Mouse (Mus musculus): ENCODE measurements around the gene Lgals3.
"Not testable (repeated sequence)": the region's sequence is repeated elsewhere in the genome, so short reads cannot be mapped to it uniquely, and the experiment has no call there.

The Lgals3 gene

DNA sequence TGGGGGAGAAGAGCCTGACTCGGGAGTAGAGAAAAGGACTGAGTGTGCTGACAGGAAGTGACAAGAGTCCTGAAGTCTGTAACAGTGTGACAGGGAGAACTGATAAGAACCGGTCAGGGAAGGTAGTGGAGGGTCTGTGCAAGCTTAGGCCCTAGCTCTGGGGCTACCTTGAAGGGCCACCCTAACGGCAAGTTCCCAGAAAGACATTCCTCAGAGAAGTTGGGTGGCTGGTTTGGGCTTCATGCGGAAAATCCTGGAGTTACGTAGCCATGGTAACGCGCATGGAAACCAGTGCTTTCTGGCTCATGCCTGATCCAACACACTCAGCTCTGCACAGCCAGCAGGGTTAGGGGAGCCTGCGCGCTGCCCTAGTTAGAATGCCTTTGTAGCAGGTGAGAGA is at the start of gene Lgals3:
Lgals3 (plus strand) TSS at position 291 of the 400 bp plus-strand sequence.
- DNase-seq (ENCODE audit: low spot score in 2 of 2) = peak; percentile 31 to 43

DNA sequence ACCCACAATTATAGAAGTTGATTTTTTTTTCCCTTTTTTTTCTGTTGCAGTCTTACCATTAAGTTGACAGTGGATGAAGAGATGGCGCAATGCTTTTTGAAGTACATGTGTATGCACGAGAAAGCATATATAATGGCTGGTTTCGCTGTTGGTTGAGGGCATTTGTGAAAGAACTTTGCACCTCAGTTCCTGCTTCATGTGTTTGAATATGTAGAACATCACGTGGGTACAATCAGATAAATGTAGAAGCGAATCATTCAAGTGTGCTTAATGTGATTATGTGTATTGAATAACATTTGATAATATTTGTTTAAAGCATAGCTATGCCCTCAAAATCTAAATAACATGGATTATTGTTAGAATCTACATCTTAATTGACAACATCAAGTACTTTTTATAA is 48.2 kb upstream of the Lgals3 start:
- DNase-seq (ENCODE audit: low spot score in 2 of 2) = no peak

DNA sequence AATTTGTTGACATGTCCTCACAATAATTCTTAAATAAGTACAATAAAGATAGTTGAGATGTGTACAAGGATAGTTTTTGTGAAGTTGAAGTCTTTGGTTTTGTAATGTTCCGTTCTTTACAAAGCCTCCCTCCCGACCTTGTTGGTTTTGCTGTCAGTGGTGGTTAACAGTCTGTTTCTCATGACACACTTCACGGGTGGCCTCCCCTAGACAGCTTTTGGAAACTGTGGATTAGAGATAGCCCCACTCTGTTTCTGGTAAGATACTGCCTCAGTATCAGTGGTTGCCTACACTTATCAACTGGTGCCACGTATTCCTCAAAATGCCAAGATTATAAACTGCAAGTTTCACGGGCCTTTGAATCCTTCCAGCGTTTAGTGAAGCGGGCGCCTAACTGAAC is 46.0 kb upstream of the Lgals3 start:
- not testable (repeated sequence) for DNase-seq (ENCODE audit: low spot score in 2 of 2)

DNA sequence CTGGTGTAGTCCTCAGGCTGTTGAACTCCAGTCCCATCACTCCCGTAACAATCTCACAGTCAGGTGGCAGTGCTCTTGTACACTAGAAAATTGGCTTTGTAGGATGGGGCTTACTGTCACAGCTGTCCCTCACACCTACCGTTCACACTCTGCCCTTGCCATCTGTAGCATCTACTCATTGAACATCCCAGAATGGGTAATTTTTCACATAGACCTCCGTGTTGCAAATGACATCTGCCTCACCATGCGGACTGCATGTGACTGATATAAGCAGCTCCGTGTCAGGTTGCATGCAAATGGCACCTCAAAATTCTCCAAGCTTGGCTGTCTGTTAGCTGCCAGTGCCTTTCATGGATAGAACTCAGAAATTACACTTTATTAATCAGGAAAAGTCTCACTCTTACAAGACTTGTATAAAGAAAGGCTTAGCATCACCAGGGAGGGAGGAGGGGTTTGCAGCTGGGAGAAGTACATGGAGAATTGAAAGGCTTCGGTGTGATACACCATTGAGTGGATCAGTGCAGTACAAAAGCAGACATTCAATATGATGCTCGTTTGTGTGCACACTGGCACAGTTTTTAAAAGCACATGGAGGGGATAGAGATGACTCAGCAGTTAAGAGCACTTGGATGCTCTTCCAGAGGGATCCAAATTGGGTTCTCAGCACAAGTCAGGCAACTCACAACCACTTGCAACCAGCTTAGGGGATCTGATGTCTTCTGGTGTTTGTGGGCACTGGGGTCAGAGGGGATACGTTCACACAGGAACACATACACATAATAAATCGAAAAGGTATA is 41.4 kb upstream of the Lgals3 start:
- no peak for DNase-seq (ENCODE audit: low spot score in 2 of 2)

DNA sequence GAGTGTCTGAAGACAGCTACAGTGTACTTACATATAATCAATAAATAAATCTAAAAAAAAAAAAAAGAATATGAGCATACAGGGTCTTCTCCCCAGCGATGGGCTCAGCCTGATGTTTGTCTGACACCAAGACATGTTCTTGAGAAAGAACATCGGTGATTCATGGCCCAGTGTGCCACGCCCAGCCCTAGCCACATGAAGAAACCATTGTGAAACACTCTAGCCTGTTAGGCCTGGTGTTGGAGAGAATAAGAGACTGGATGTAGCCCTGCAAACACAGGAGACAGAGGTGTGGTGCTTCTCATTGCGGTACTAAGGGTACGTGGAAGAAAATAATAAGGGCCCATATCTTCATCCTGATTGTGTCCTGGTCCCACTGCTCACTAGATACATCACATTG is 40.2 kb upstream of the Lgals3 start:
- peak in 1 of 2 experiments; percentile 22 for DNase-seq (ENCODE audit: low spot score in 2 of 2)

DNA sequence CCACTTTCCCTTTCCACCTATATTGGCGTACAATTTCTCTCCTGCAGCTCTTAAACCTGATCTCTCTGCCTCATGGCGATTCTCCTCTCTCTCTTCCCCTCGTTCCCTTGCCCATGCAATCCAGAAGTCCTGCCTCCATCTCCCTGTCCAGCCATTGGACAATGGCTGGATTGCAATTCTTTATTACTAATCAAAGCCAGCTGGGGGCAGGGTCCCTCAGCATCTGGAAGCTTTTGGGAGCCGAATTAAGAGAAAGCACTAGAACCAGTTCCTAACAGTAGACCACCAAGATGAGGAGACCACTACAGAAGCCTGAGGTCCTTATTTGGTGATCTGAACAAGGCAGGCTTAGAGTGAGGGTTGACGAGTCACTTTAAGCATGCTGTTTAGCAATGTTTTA is 35.6 kb upstream of the Lgals3 start:
- DNase-seq (ENCODE audit: low spot score in 2 of 2) = no peak

DNA sequence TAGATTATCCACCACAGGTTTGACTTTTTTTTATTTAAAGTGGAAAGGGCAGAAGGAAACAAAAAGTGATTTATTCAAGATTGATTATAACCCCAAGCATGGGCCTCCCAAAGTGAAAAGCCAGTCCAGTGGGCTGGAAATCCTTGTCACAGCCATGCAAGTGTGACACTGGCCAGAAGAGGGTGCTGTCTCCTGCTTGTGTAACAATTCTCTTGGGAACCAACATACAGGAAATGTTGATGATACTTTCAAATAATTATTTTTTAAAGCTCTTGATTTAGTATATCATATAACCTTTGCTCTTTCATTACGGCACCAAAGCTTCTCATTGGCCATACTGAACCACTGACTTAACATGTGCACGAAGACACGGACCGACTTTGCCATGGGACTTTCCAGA is 32.7 kb upstream of the Lgals3 start:
- peak; percentile 68 to 69 for DNase-seq (ENCODE audit: low spot score in 2 of 2)

DNA sequence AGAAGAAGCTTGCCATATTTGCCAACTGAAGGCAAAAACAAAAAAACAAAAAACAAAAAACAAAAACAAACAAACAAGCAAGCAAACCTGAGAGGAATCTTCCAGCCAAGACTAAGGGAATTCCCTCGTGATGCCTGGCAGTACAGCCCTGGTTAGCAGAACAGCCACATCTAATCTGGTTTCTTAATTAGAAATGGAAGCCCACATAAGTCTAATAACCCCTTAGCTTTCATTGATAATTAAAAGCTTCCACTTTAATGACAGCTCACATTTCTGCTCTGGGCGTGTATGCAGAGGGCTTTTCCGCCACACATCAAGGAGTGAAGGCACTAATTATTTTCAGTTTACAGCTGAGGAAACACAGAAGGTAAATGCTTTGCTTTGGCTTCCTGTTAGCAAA is 32.3 kb upstream of the Lgals3 start:
- DNase-seq (ENCODE audit: low spot score in 2 of 2) = no peak

DNA sequence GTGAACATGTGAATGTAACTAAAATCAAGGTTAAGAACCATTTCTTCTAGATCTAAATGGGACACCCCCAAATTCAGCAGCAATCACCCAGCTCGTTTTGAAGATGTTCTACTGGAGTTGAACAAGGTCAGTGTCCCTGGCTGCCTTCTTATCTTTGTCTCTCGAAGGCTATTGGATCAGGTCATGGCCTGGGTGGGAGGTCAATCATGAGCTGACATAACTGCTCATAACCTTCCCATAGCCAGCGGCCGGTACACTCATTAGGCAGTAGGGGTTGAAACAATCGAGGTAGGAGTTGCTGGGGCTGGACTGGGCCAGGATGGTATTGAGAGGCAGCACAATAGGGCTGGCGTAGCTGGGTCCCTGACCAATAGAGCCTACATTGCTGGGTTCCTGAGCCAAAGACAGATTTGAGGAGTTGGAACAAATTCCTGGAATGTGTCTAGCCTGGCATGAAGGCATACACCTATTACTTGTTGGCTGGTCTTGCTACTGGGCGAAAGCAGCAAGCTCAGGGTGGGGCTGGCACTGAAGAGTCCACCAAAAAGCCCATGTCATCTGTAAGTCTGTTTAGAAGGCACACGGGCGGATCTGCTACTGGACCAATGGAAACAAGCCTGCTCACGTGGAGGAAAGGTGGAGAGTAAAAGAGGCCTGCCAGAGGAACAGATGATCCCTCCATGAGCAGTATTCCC is 27.2 kb upstream of the Lgals3 start:
- no peak for DNase-seq (ENCODE audit: low spot score in 2 of 2)

DNA sequence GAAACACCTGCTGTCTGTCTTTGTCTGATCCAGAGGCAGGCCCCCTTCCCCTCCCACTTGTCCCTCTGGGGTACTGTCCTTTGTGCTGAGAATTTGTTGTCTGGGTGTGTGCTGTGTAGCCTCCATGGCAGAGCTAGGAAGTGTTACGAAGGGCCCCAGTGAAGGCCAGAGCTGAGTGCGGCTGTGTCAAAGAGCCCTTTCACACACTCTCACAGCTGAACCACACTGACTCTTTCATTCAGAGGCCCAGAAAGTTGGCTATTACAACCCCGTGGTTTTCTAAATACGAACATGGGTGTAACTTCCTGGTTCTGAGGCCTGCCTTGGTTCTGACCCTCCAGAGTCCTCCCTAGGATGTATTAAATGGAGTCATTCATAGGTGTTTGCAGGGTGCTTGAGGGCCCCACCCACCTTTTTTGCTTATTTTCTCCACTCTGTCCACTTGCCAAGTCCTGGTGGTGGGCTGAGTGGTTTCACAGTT is 25.7 kb upstream of the Lgals3 start:
- DNase-seq (ENCODE audit: low spot score in 2 of 2) = no peak

DNA sequence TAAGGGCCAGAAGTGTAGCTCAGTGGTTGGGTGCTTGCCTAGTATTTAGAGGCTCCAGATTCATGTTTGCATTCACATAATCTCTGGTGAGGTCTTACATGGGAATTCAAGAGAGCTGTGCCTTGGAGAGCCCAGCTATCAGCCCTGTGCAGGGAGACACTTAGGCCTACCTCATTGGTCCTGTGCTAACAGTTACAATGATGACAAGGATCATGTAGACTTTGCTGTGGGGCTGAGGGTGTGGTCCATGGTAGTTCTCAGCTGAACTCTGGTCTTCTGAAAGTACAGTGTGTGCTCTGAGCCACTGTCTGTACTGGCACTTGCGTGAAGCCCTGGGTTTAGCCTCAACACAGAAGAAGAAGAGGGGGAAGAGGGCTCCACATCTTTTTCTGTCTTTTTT is 20.8 kb upstream of the Lgals3 start:
- DNase-seq (ENCODE audit: low spot score in 2 of 2) = no peak

DNA sequence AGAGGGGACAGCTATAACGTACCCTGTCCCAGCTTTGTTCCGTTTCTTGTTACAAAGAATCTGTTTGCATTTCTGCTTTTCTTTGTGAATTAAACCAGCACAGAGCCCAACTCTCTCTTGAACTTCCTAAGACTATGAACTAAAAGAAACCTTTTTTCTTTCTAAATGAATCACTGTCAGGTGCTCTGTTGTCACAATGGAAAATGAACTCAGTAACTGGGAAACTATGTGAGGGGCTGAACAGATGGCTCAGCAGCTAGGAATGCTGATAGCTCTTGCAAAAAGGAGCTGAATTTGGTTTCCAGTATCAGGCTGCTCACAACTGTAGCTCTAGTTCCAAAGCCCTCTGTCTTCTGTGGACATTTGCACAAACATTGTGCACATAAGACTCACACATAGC is 16.6 kb upstream of the Lgals3 start:
- DNase-seq (ENCODE audit: low spot score in 2 of 2) = no peak

DNA sequence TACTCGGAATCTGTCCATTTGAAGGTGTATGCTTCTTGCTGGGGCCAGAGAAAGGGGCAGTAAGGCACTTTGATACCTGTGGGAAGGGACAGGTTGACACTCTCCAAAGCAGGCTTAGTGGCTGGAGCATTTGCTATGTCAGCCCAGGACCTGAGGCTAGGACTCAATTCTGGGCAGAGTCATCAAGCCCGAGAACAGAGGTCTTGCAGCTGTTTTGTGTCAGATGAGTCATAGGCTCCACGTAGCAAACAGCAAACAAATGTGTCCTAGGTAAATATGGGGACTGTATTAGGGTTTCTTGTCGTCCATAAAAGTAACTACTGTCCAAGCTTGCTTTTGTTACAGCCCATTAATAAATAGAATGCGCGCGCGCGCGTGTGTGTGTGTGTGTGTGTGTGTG is 15.3 kb upstream of the Lgals3 start:
- DNase-seq (ENCODE audit: low spot score in 2 of 2) = no peak

DNA sequence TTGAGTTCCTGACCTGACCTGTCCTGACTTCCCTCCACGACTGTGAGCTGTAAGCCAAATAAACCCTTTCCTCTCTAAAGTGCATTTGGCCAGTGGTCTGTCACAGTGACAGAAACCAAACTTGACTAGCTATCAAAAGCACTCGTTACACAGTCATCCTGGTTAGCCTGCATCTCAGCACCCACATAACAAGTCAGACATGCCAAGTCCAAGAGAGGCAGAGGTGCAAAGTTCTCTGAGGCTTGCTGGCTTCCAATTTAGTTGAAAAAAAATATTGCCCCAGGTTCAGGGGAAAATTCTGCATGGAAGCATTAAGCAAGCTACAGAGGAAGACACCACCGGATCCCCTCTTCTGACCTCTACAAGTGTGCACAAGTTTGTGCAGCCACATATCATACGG is 14.3 kb upstream of the Lgals3 start:
- no peak for DNase-seq (ENCODE audit: low spot score in 2 of 2)

DNA sequence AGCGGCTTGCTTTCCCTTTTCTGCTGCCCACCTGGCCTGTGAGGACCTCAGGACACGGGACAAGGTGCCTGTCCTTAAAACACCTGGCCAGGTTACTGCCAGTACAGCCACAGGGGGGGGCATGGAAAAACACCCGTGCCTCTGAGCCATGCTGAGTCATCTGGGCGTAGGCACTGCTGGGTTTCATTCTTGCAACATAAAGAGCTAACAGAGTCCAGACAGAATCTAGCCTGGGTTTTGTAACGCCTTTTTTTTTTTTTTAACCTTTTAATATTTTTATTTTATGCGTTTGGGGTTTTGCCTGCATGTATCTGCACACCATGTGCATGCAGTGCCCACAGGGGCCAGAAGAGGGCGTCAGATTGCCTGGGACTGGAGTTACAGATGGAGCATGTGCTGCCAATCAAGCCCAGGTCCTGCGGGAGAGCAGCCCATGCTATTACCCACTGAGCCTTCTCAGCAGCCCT is 13.4 kb upstream of the Lgals3 start:
- DNase-seq (ENCODE audit: low spot score in 2 of 2) = peak; percentile 53 to 82

DNA sequence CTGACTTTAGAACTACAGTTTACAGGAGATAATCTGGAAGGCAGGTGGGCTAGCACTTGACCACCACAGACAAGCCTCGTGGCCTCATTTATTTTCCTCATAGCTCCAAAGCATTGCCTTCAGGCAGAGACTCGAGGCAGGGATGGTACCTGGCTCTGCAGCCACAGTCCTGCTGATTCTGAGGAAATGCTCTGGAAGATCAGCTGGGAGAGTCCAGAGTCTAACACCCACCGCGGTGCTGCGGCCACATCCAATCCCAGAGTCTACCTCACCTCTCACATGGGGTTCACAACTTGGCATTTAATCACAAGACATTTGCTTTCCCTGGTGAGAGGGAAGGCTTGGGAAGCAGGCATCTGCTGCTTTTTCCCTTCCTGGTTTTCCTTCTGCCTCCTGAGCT is 12.6 kb upstream of the Lgals3 start:
- DNase-seq (ENCODE audit: low spot score in 2 of 2) = no peak

DNA sequence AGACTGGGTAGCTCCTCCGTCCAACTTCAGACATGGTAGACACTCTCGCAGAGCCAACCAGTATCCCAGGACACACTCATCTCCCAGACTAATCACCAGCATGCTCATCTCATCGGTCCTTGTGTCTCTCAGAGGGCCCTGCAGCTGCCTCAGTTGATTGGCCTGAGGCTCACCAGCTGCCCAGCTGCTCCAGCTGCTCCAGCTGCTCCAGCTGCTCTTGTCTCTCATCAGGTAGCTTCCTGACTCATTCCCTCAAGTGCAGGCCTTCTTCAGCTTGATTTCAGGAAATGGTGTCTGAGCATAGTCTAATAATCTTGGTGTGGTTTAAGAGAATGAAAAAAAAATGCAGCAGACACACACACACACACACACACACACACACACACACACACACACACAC is 10.9 kb upstream of the Lgals3 start:
- no peak for DNase-seq (ENCODE audit: low spot score in 2 of 2)

DNA sequence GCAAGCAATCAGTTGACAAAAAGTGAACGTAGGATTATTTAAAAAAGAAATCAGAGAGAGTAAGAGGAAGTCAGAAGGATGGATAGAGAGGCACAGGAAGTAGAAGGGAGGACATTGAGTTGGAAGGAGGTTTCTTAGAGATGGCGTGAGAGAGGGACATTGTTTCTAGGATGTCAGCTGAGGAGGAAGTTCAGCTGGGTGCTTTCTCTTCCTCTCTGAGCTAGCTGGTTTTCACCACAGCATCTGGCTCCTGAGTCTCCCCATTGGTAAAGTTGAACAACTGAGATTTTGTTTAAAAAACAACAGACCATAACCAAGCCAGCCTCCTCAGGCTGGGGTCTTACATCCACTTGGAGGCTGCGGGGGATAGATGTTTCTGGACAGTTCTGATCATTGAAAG is 7.9 kb upstream of the Lgals3 start:
- no peak for DNase-seq (ENCODE audit: low spot score in 2 of 2)

DNA sequence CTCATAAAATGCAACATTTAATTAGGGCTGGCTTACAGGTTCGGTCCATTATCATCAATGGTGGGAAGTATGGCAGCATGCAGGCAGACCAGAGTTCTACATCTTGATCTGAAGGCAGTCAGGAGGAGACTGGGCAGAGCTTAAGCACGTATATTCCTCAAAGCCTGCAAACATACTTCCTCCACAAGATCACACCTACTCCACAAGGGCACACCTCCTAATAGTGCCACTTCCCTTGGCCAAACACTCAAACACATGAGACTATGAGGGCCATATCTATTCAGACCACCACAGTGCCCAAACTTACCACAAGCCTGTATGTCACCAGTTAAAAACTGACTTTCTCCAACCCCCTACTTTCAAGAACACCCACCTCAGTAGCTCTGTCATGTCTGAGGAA is 6.1 kb upstream of the Lgals3 start:
- no peak for DNase-seq (ENCODE audit: low spot score in 2 of 2)

DNA sequence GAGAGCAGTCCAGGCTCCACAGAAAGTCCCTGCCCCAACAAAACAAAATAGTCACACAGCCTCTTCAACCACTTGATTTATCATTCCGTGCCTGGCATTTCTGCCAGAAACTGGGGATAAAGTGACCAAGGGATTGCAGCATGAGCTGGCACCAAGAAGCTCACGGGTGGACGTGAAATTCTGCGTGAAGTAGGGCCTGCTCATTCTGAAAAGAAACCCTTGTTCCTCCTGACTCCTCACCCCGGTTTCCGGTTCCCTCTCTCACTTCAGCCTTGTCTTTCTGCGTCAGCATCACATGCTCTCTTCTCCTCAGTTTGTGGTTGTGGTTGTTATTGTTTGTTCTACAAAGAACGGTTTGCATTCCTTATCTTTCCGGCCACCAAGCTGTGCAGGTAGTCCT is 5.7 kb upstream of the Lgals3 start:
- DNase-seq (ENCODE audit: low spot score in 2 of 2) = no peak

DNA sequence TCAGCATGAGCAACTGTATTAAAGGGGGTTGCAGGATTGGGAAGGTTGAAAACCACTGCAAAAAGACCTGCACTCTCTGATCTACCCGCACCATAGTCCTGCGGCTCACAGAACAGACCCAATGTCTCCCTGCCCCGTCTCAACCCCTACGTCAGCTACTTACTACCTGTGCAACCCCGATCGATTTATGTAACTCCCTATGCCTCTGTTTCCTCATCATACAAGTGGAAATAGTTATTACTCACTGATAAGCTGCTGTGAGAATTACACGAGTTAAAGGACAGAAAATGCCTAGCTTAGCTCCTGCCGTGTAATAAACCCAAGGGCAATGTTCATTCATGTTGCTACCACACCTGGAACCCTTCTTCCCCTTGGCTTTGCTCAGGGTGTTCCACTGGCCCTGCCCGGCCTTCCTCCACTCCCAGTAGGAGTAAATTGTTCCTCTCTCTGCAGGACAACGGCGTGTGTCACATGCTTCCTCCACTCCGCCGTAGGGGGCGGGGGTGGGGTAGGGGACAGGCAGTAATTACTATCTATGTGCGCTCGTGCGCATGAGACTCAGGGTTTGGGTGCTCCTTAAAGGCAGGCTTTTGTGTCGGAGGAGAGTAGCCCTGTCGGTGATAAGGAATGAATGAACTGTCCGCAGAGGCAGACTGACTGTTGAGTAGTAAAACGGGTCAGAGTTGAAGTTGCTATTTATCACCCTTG is 2.7 kb upstream of the Lgals3 start:
- peak in 1 of 2 experiments; percentile 59 for DNase-seq (ENCODE audit: low spot score in 2 of 2)

DNA sequence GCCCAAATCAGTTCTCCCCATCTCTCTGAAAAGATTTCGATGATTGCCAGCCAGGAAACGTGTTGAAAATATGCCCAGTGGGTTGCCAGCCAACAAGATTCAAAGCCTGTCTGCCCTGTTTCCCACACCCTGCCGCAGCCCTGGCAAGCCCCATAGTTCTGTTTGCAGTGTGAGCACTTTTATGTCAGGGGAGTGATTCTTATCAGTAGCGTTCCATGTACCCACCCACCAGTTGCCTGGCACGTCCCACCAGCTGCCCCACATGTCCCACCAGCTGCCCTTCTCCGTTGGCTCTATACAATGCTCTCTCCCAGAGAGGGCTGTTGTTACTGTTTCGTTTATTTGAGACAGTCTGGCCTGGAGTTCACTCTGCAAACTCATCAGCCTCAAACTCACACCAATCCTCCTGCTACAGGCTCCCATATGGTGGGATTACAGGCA is 650 bp upstream of the Lgals3 start:
- DNase-seq (ENCODE audit: low spot score in 2 of 2) = peak; percentile 48 to 69
